Mouse (Mus musculus) embryonic stem cell, embryonic (primary cell): ENCODE measurements at regions not wholly inside any gene's neighbourhood (a gene's known extent, or its start where the extent isn't known, plus 50 kb on each side); places are given as distances from the start of the nearest gene placed in this dataset.
"Not testable (repeated sequence)": the region's sequence is repeated elsewhere in the genome, so short reads cannot be mapped to it uniquely, and the experiment has no call there.

Source experiments
- CTCF ChIA-PET, 4 experiments: fragments of 300-600 bp in 2 of 4; fragments of 350-600 bp in 2 of 4; sonication (Branson Sonifier 250); formaldehyde crosslinking; loops; one replicate each; lab custom pipeline; 2022; ENCODE audit warnings: inconsistent platforms in 2 of 4; lab: Charles Lee
- POLR2A ChIA-PET, 4 experiments: fragments of 300-600 bp in 2 of 4; fragments of 350-600 bp in 2 of 4; sonication (Branson Sonifier 250); formaldehyde crosslinking; loops; one replicate each; lab custom pipeline; 2022; ENCODE audit warnings: antibody characterized with exemption in 4 of 4, inconsistent platforms in 1 of 4; lab: Charles Lee

DNA sequence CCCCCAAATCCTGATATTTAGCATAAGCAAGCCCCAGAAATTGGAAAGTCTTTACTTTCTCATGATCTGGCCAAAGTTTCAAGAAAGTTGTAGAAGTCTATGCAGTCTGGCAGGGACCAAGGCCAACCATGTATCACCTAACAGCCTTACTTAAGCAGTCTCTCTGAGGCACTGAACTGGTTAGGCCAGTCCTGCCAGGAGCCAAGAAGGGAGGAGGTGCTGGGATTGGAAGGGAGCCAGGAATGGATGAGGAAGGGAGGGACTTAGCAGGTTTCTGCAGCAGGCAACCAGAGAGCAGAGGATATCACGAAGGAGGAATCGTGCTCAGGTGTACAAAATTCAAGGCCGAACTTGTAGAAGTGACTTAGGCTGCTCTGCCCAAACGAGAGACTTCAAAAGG is 96.3 kb upstream of the Gm9972 start:
- POLR2A ChIA-PET, CTCF ChIA-PET: not testable (repeated sequence)

DNA sequence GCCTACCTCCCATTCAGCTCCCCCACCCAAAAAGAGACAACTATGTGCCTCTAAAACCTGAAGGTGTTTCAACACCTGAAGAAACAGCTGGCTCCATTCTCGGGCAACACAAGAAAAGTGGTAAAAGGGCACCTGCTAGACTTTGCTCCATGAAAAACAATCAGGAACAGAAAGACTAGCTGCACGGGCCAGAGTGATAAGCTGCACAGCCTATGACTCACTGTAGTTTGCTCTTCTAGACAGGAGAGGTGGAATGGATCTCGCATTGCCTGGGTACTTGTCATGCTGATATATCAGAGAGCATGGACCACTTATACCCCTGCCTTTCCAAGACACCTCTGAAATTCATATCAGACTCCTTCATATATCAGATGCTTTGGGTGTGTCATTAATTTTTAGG is 94.0 kb upstream of the Gm9972 start:
- POLR2A ChIA-PET = no interaction called here
- CTCF ChIA-PET = no interaction called here

DNA sequence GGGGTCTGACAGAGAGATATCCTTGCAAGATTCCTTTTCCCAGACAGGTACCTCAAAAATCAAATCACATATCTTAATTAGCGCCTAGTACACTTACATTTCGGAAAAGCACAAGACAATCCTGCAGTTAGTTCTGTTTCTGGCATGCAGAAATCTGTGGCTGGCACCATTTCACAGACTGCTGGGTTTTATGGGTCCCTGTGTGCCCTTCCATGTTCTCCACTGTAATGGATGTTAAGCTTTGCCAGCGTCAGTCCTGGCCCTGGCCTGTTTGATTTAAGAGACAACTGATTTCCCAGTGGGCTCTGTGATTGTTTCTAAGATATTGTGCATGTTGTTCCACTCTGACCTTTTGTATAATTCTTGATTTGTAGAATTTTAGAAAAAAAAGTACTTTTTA is 93.3 kb upstream of the Gm9972 start:
- ChIA-PET CTCF (no interaction called here), POLR2A (no interaction called here)

DNA sequence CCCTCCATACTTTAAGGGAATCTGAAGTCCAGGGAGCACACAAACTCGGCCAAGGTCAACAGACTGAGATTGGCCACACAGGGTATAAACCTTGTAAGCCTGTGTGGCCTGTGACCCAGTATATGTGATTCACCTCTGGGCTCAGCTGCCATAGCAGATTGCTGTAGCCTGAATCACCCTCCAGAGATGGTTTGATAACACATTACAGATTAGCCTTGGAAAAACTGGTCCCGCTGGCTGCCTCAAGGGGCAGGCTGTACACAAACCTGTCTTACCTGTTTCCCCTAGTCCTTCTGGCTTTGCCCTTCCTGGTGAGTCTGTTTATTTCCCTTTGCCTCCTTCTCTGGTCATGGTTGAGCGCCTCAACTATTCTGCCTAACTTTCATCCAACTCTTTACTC is 91.0 kb upstream of the Gm9972 start:
- CTCF ChIA-PET = no interaction called here
- POLR2A ChIA-PET = no interaction called here

DNA sequence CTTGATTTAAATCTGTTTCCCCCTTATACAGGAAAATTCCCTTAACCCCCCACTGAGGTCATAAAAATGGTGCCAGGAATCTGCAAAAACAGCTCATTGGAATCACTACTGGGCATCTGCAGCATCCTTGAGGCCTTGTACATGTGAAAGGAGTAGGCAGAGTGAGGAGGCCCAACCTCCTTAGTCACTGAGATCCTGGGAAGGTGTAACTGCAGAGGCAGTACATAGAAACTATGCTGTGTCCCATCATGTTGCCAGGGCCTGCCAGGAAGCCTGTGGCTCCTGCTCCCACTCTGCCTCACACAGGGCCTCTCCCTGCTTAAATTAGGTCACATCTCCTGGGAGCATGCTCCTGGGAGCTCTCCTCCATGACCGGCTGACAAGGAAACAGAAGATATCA is 85.7 kb upstream of the Gm9972 start:
- CTCF ChIA-PET = no interaction called here
- POLR2A ChIA-PET = interaction anchor here in 2 of 4 experiments (0.5 kb wide), 2 partner anchors 472 to 1521 kb away, joined by 3 read pairs; no protein-coding TSS in a partner anchor

DNA sequence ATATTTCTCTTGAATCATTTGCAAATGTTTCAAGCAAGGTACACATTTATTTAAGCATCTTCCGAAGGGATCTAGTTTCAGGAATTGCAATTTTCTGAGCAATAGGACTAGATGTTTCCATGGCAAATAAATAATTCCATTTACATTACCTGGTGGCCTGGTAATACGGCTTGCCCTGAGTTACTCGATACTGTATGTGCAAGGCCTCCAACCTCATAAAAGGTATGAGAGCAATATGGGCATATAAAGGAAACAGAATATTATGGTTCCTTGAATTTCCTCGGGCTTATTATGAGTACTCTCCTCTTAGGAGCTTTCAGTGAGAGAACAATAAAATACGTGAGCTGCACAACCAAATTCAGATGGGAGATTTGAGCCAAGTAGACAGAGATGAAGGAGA is 81.4 kb upstream of the Gm9972 start:
- ChIA-PET POLR2A (no interaction called here), CTCF (no interaction called here)

DNA sequence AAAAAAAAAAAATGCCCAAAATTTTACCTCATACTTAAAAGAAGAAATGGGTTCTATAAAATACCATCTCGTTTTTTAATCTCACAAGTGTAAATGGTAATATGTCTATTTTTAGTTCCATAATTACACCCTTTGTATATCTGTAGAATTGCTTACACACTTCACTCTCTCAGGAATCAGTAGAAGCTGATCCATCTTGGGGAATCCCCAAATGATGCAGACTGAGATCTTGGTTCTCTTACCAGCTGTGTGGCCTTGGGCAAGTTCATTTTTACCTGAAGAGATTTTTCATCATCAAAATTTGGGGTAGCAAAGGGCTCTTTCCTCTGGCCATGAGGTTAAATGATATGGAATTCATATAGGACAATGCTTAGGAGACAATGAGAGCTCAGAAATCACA is 69.8 kb upstream of the Gm9972 start:
- POLR2A ChIA-PET = no interaction called here
- CTCF ChIA-PET = no interaction called here

DNA sequence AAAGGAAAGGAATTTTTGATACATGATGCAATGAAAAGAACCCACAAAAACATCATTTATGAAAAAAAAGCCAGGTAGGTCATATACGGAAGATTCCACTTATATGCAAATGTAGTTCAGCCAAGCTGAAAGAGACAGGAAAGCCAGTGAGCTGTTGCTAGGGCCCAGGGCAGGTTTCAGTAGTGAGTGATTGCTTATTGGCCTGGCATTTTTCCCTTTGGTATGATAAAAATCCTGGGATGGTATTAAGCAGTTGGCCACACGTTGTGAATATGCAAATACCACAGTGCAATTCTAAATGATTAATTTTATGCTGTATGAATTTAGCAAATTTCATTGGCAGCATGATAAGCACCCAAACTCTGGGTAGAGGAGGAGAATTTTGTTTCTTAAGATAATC is 57.3 kb upstream of the Gm9972 start:
- POLR2A ChIA-PET = no interaction called here
- CTCF ChIA-PET = no interaction called here
